Mouse (Mus musculus) ES-CJ7 (cell line): ENCODE data around the gene Zfp965.
"Not testable (repeated sequence)": the region's sequence is repeated elsewhere in the genome, so short reads cannot be mapped to it uniquely, and the experiment has no call there.

Experiments
- DNase-seq: peaks from one replicate; pipeline ENCODE4 v3.0.0; 2011; ENCODE audit warnings: low read depth, low spot score

Zfp965 gene

DNA sequence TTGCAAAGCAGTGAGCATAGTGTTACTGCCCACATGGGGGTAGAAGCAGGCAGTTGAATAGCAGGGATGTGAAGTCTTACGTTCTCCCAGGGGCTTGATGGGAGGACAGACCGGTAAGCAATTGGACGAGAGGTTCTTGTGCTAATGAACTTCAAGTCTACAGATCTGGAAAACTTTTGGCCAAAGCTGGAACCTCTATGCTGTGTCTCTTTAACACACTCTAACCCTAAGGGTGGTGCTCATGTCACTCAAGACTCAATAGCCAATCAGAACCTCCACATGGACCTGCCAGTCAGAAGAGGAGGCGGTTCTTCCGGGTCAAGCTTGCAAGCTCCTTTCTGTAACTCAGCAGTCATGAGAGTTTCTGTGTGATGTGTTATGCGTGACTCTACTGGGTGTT is at the start of gene Zfp965:
TSS of gene Zfp965 (plus strand) at position 301 of the 400 bp plus-strand sequence.
- DNase-seq, result not testable (repeated sequence)

DNA sequence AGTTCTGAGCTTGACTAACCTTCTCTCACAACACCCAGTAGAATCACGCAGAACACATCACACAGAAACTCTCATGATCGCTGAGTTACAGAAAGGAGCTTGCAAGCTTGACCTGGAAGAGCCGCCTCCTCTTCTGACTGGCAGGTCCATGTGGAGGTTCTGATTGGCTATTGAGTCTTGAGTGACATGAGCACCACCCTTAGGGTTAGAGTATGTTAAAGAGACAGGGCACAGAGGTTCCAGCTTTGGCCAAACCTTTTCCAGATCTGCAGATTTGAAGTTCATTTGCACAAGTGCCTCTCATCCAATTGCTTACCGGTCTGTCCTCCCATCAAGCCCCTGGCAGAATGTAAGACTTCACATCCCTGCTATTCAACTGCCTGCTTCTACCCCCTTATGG is 34.1 kb upstream of the Zfp965 start, which contains the start of gene Gm4724:
TSS of gene Gm4724 (minus strand) at position 101 of the 400 bp plus-strand sequence.
- not testable (repeated sequence) for DNase-seq
